Mouse (Mus musculus): ENCODE measurements around the gene H2-D1. TPM values are rescaled to one million over a fixed set of nuclear protein-coding genes. Genes with fewer than 3 reads are reported as not detected.
"Not testable (repeated sequence)": the region's sequence is repeated elsewhere in the genome, so short reads cannot be mapped to it uniquely, and the experiment has no call there.

H2-D1 gene
- polyA plus RNA-seq, 1 experiment from 2014 or later = 555 TPM

DNA sequence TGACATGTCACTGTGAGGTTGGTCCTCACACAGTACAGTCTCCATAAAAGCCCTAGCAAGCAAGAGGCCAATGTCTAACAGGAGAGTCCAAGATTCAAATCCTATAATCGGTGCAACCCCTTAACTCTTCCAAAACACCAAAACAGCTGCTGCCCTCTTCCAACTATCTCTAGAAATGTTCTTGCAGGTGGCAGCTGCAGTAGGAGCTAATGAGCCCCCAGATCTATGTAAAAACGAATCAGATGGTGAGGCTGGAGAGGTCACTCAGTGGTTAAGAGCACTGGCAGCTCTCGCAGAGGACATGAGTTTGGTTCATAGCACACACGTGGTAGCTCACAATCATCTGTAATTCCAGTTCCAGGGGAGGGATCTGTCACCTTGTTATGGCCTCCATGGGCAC lies 6.8 kb upstream of the H2-D1 start:
- no peak for DNase-seq (ENCODE audit: low spot score)

DNA sequence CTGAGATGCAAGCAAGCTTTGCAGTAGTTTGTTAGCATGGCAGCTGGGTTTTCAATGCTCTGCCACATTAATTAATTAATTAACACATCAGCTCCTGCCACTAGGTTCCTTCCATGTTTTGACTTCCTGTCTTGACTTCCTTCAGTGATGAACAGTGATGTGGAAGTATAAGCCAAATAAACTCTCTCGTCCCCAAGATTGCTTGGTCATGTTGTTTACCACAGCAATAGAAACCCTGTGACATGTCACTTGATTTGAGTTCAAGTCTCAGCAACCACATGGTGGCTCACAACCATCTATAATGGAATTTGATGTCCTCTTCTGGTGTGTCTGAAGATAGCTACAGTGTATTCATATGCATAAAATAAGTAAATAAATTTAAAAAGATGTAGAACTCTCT lies 5.2 kb upstream of the H2-D1 start:
- DNase-seq (ENCODE audit: low spot score) = no peak

DNA sequence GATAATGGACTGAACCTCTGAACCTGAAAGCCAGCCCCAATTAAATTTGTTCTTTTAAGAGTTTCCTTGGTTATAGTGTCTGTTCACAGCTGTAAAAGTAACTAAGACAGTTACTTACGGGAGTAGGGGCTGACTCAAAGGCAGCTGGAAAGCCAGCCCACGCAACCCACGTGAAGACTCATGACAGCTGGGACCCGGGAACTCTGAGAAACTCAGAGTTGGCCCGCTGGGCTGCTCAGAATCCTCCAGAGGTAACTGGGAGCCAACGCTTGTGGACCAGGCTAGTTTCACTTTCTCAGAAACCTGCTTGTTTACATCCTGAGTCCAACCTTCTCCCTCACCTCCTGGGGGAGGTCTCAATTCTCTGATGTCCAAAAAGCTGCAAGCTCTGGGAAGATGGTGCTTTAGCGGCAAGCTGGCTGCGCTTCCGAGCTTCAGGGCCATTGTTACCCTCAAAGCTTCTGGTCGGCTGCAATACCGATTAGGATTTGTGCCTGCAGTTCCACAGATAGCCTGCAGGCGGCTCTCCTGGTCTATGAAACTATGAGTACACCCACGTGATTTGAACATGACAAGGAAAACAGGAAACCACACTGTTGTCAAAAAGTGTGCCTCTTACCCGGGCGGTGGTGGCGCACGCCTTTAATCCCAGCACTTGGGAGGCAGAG lies 4.6 kb upstream of the H2-D1 start:
- peak; percentile 94 for DNase-seq (ENCODE audit: low spot score)

- DNase-seq (ENCODE audit: low spot score) = no peak
These were observed 3.7 kb upstream of the H2-D1 start for GRCm38 (mm10) chr17:35258492-35259478.

DNA sequence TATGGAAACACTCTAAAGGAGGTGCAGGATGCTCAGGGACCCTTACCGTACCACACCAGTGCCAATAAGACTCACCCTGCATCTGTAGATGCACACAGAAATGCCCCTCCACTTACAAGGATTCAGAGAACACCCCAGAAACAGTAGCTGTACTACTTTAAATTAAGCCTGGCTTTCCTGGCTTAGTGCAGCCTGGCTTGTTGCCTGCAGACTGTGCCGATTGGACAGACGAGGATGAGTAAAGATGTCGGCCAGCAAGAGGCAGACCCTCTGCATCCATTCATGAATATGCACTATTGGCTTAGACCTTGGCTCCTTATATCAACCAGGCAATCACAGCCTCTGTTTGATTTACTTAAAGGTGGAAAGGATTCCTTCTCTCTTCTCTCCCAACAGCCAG lies 2.9 kb upstream of the H2-D1 start:
- DNase-seq (ENCODE audit: low spot score) = no peak

DNA sequence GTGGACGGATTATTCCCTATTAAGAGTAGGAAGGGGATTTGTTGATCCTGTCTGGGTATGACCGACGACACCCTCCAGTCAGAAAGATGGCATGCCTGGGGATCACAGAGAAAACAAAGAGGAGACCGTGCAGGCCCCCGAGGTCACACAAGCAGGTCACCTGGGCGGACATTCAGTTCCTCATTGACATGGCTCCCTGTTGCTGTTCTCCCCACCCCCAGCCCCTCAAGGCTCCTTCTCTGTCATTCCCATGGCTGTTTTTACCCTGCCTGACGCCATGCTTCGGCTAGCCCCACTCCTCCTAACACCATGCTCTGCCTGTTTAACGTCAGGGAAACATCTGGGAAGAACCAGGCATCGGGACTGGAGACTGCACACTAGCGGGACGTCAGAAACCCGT lies 879 bp upstream of the H2-D1 start:
- DNase-seq (ENCODE audit: low spot score) = no peak

DNA sequence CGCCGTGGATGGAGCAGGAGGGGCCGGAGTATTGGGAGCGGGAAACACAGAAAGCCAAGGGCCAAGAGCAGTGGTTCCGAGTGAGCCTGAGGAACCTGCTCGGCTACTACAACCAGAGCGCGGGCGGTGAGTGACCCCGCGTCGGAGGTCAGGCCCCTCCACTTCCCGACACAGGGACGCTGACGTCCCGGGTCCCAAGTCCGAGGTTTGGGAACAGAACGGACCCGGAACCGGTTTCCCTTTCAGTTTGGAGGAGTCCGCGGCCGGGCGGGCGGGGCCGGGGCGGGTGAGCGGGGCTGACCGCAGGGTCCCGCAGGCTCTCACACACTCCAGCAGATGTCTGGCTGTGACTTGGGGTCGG lies 973 bp downstream of the H2-D1 start:
- no peak for DNase-seq (ENCODE audit: low spot score)

DNA sequence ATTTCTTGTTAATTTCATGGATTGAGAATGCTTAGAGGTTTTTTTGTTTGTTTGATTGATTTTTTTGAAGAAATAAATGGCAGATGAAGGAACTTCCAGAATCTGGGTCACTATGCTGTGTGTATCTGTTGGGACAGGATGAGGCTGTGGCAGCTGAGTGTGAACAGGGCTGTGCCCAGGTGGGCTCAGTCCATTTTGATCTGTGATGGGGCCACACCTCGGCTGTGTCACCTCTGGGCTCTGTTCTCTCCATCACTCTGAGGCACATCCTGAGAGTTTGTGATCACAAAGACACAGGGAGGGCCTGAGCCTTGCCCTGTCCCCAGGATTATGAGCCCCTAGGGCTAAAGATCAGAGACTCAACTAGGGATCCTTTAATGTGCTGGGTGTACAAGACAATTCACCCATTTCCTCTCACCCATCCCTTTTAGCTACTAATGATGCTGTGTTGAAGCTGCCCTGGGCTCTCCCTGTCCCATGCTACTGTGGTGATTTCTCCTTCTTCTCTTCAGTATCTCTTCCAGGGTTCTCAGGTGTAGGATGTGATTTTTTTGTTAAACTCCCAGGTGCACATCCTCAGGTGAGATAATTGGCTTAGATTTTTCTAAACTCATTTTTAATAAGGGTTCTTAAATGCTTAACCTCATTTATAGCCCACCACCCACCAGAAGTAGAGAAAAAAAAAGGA lies 5.0 kb downstream of the H2-D1 start:
- no peak for DNase-seq (ENCODE audit: low spot score)

DNA sequence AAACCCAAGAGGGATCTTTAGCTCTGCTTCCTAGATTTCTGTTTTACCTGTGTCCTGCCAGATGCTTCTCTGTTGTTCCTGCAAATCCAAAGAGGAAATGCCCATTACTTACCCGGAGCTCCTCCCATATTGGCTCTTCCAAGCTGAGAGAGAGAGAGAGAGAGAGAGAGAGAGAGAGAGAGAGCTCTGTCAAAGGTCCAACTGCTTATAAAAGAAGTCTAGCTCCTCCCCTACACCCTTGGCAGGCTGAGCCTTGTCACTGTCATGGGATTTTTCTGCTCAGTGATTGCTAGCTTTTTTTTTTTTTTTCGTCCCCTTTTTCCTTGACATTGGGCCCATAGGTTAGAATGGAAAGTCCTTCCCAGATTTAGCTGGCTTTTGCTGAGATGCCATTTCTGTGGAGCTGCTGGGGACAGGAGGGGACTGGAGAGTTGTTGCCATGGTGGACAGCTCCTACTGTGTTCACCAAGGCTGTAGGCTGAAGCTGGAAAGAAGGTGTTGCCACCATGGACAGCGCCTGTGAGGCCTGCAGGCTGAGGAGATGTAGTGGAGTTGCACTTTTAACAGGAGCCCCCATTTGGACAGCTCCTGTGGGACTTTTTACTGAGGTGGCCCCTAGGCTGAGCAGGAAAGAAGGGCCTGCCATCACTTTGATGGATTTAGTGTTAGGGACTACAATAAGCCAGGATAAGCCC lies 7.3 kb downstream of the H2-D1 start:
- DNase-seq (ENCODE audit: low spot score) = peak; percentile 23

- DNase-seq (ENCODE audit: low spot score) = no peak
These were observed 9.7 kb downstream of the H2-D1 start for GRCm38 (mm10) chr17:35272249-35272648.

- DNase-seq (ENCODE audit: low spot score) = peak; percentile 73
These were observed 12.2 kb downstream of the H2-D1 start for GRCm38 (mm10) chr17:35274770-35275169.

- DNase-seq (ENCODE audit: low spot score) = no peak
These were observed 13.9 kb downstream of the H2-D1 start for GRCm38 (mm10) chr17:35276304-35276864.

- DNase-seq (ENCODE audit: low spot score) = no peak
These were observed 15.5 kb downstream of the H2-D1 start for GRCm38 (mm10) chr17:35278049-35278448.

DNA sequence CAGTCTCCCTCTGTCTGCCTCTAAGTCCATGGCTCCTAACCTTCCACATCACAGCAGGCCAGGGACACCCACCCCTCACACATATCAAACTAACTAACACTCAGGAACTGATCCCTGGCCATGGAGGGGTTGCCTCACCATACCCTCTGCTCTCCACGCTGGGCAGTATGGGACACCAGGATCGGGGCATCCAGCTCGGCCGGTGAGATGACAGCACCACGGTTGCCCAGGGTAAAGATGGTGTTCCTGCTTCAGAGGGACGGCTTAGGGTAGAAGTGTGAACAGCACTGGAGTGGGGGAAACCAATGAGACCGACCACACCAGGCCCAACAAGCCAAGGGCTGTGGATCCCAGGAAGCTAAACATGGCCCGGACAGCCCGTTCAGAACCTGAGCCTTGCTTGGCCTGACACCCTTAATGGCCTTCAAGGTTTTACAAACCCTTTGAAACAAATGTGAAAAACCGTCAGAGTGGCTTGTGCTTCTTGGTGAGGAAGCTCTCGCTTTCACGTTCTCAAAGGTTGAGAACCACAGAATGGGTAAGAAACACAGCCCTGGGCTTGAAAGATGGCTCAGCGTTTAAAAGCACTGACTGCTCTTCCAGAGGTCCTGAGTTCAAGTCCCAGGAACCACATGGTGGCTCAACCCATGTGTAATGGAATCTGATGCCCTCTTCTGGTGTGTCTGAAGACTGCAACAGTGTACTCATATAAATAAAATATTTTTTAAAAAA lies 16.6 kb downstream of the H2-D1 start:
- DNase-seq (ENCODE audit: low spot score) = no peak

DNA sequence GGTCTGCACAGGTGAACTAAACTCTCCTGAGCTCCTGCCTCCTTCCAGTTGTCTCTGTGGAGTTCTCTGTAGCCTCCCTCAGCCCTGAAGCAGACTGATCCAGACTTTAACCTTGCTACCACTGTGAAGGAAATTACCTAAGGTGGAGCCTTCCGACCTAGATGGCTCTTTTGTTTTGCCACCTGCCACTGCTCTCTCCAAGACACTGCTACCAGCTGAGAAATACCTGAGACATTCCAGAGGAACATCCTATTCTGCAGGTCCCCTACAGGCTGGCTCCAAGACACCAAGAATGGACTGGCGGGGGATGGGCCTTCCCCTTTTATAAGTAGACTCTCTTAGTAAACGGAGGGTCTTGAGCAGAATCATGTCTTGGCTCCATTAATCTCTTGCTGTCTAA lies 17.7 kb downstream of the H2-D1 start:
- DNase-seq (ENCODE audit: low spot score) = no peak

- no peak for DNase-seq (ENCODE audit: low spot score)
These were observed 22.9 kb downstream of the H2-D1 start for GRCm38 (mm10) chr17:35285431-35285830.

- DNase-seq (ENCODE audit: low spot score) = peak; percentile 66
These were observed 33.3 kb downstream of the H2-D1 start for GRCm38 (mm10) chr17:35295796-35296195.

- not testable (repeated sequence) for DNase-seq (ENCODE audit: low spot score)
These were observed 37.9 kb downstream of the H2-D1 start for GRCm38 (mm10) chr17:35300261-35300945.

DNA sequence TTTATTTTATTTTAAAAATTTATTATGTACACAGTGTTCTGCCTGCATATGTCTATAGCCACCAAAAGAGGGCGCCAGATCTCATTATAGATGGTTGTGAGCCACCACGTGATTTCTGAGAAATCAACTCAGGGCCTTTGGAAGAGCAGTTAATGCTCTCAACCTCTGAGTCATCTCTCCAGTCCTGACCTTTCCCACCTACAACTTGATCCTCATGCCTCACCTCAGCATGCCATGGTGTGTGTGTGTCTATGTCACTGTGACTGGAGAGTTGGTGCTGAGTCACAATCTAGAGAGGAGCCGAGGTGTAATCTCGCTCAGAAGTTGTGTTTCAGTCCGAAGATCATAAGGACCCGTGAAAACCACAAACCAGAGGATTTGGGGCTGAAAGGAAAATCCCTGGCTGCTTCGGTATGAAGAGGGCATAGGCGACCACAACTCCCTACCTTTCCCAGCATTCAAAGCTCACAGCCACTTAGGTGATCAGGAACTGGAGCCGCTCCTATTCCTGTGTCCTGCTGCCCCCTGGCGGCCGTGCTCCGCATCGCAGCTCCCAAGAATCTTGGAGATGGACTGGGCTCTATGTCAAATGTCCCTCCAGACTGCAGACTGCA lies 39.2 kb downstream of the H2-D1 start:
- peak; percentile 73 for DNase-seq (ENCODE audit: low spot score)
